Mouse (Mus musculus) MEL (cell line): ENCODE results near the gene Olfr149.

Experiments used
- MAFK ChIP-seq: IDR thresholded peaks from 2 replicates; pipeline ENCODE4 v1.6.1; 2011; ENCODE audit warnings: low read depth, mild to moderate bottlenecking, low read length, improper control_type of control experiment, borderline replicate concordance
- MAZ ChIP-seq: IDR thresholded peaks from 2 replicates; pipeline ENCODE4 v1.6.1; 2012; ENCODE audit warnings: low read depth, mild to moderate bottlenecking, inconsistent platforms, low read length, improper control_type of control experiment
- ZC3H11A ChIP-seq: IDR thresholded peaks from 2 replicates; pipeline ENCODE4 v1.6.1; 2012; ENCODE audit warnings: low read depth, mild to moderate bottlenecking, inconsistent platforms, low read length, improper control_type of control experiment

- no peak for TF ChIP-seq MAZ
- TF ChIP-seq ZC3H11A = no peak
- no peak for TF ChIP-seq MAFK
These were observed 32.1 kb downstream of the Olfr149 start for GRCm38 (mm10) chr9:39674820-39675219.
